Mouse (Mus musculus) midbrain, postnatal 0 days (tissue): ENCODE data around the gene Stx7. TPM values are rescaled to one million over a fixed set of nuclear protein-coding genes. Genes with fewer than 3 reads are reported as not detected.

ENCODE experiments used
- ATAC-seq: fragments of 200-750 bp; cut with Nextera tagmentation; 2 replicates; pipeline ENCODE4 v1.8.0; 2017; ENCODE audit warnings: moderate number of reproducible peaks, mild to moderate bottlenecking, moderate TSS enrichment, moderate library complexity; ENCODE audit not compliant: low FRiP score
- DNase-seq: peaks from one replicate; pipeline ENCODE4 v3.0.0-alpha.2; 2015; ENCODE audit warnings: low spot score
- H3K27ac ChIP-seq: fragments of 300-500 bp; sonication (generic); 2 replicates; pipeline ENCODE4 v1.5.1; 2014; ENCODE audit warnings: low read depth, mild to moderate bottlenecking, low read length, mixed read lengths
- H3K27me3 ChIP-seq: fragments of 300-500 bp; sonication (generic); 2 replicates; pipeline ENCODE4 v1.6.1; 2014; ENCODE audit warnings: low read length, control low read depth, mixed read lengths; ENCODE audit not compliant: insufficient read depth
- H3K36me3 ChIP-seq: fragments of 300-500 bp; sonication (generic); 2 replicates; pipeline ENCODE4 v1.6.1; 2014; ENCODE audit warnings: low read length, control low read depth, mixed read lengths; ENCODE audit not compliant: insufficient read depth
- H3K4me1 ChIP-seq: fragments of 300-500 bp; sonication (generic); 2 replicates; pipeline ENCODE4 v1.6.1; 2014; ENCODE audit warnings: mild to moderate bottlenecking, control low read depth, antibody characterized with exemption, low read length, mixed read lengths; ENCODE audit not compliant: insufficient read depth
- H3K4me2 ChIP-seq: fragments of 300-500 bp; sonication (generic); 2 replicates; pipeline ENCODE4 v1.6.1; 2014; ENCODE audit warnings: low read depth, mild to moderate bottlenecking, low read length, mixed read lengths; ENCODE audit not compliant: poor library complexity, severe bottlenecking
- H3K4me3 ChIP-seq: fragments of 300-500 bp; sonication (generic); 2 replicates; pipeline ENCODE4 v1.5.1; 2014; ENCODE audit warnings: low read depth, mild to moderate bottlenecking, low read length, moderate library complexity
- H3K9ac ChIP-seq: fragments of 300-500 bp; sonication (generic); replicated peaks from 2 replicates; pipeline ENCODE4 v1.6.1; 2014; ENCODE audit warnings: mild to moderate bottlenecking, low read length, moderate library complexity, mixed read lengths; ENCODE audit not compliant: poor library complexity, severe bottlenecking
- H3K9me3 ChIP-seq: fragments of 300-500 bp; sonication (generic); 2 replicates; pipeline ENCODE4 v1.6.1; 2016; ENCODE audit warnings: low read length, control low read depth
- CTCF ChIP-seq: IDR thresholded peaks from 2 replicates; pipeline ENCODE4 v1.5.1; 2016; ENCODE audit warnings: antibody characterized with exemption, mild to moderate bottlenecking
- WGBS: fragments of 180-500 bp; shearing (Covaris S2); extraction: QIAGEN DNeasy Blood & Tissue Kit; methylation state at CpG from one replicate; pipeline ENCODE4 v1.1.7; 2014; 5-methylcytosine and 5-hydroxymethylcytosine counted together
- polyA plus RNA-seq: library from polyadenylated mRNA; unstranded; fragments of >200 nt; fragmentation: Nextera tagmentation; extraction: Ambion mirVana; gene quantifications from 2 replicates; pipeline ENCODE4 v1.2.1, GENCODE M21; 2015
- total RNA-seq: library from RNA; depleted of rRNA; stranded (reverse); fragments of >200 nt; gene quantifications from 2 replicates; pipeline ENCODE4 v1.2.3, GENCODE M21; 2014

The Stx7 gene
- total and polyA plus RNA-seq, 2 experiments from 2014 or later: 144 to 358 TPM

DNA sequence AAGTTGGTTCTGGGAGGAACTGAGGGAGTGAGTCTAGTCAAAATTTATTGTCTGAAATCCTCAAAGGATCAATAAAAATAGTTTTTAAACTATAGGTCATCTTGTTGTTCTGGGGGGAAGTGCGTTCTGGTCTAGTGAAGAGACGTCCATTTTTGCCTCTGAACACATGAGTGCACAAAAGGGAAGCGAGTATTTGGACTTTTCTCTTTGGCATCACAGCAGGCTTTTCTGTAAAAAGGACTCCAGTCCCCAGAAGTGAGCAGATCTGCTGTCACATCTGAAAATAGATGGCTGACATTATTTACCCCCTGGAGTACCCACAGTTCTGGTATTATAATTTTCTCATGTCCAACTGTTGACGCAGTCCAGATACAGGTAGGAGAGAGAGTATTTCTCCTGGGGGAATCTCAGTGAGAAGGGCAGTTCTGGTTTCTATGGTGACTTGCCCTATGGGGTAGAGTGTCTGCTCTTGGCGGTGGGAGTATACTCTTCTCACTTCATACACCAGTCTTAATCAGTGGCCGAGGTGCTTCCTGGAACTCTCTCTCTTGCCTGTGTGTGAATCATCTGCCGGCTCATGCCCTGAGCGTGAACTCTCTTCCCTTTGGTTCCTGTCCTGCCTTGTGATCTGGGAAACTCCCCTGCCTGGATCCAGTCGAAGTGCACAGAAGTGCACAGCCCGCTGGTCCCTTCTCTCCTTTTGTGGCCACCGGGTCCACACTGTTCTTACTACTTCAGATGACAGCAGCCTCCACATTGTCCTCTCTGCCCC lies 15.2 kb downstream of the Stx7 start:
- WGBS: 37% methylated on average over 11 of the region's 11 CpGs
- H3K9ac ChIP-seq: no peak overlapping the region
- H3K27ac ChIP-seq: no peak overlapping the region; the same call in 1 of the 2 replicates
- H3K9me3 ChIP-seq: no peaks in the 10 kb centered on the region
- no peak overlapping the region for H3K4me3 ChIP-seq
- ATAC-seq (no peak), DNase-seq (peak; percentile 5)
- no peak overlapping the region for H3K4me2 ChIP-seq
- no peaks in the 10 kb centered on the region for H3K4me1 ChIP-seq
- no peak for TF ChIP-seq CTCF
- H3K36me3 ChIP-seq: no peaks in the 10 kb centered on the region
- H3K27me3 ChIP-seq: no peaks in the 10 kb centered on the region

- H3K4me1 ChIP-seq: no peaks in the 10 kb centered on the region
- no peak overlapping the region for H3K27ac ChIP-seq
- 62% methylated on average over 6 of the region's 6 CpGs for WGBS
- no peak for TF ChIP-seq CTCF
- DNase-seq (no peak), ATAC-seq (0 out of 2 replicates have a peak, but pooled peaks have one; percentile 11)
- H3K27me3 ChIP-seq: no peaks in the 10 kb centered on the region
- no peak overlapping the region for H3K9ac ChIP-seq
- no peak overlapping the region for H3K4me3 ChIP-seq
- no peak overlapping the region for H3K4me2 ChIP-seq
- no peaks in the 10 kb centered on the region for H3K9me3 ChIP-seq
- H3K36me3 ChIP-seq: no peaks in the 10 kb centered on the region
Observed at GRCm38 (mm10) chr10:24164909-24165304, 15.8 kb downstream of the Stx7 start.

GRCm38 (mm10) chr10:24165526-24166055 lies 16.5 kb downstream of the Stx7 start:
- no peak overlapping the region for H3K9ac ChIP-seq
- 41% methylated on average over 1 of the region's 1 CpGs for WGBS
- no peaks in the 10 kb centered on the region for H3K36me3 ChIP-seq
- H3K4me3 ChIP-seq: no peak overlapping the region
- no peaks in the 10 kb centered on the region for H3K9me3 ChIP-seq
- no peak overlapping the region for H3K4me2 ChIP-seq
- DNase-seq (no peak), ATAC-seq (no peak)
- no peaks in the 10 kb centered on the region for H3K27me3 ChIP-seq
- no peaks in the 10 kb centered on the region for H3K4me1 ChIP-seq
- H3K27ac ChIP-seq: no peak overlapping the region
- TF ChIP-seq CTCF: no peak

DNA sequence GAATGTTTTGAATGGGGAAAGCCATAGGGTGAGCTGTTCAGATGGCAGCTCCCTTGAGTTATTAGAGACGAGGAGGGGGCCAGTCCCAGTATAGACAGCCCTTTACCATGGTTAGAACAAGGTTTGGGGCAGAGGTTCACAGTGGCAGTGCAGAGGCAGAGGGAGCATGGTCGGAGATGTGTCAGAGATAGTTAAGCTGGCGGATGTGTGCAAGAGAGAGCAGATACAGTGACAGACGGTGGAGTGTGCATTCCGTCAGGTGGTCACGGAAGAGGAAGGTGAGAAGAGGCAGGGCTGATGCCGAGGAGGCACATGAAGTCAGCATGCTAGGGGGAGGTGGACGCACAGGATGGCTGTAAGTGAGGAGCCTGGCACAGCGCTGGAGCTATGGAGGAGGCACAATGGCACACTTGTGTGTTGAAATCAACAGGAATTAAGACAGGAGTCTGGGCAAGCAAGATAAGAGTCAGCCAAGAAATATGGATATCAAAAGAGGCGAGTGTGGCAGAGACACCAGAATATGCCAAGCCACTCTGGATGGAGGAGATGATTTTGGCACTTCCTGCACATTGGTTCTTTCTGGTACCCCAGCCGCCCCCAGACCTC lies 19.0 kb downstream of the Stx7 start:
- no peak overlapping the region for H3K9ac ChIP-seq
- H3K4me2 ChIP-seq: no peak overlapping the region
- no peaks in the 10 kb centered on the region for H3K27me3 ChIP-seq
- no peak overlapping the region for H3K4me3 ChIP-seq
- H3K36me3 ChIP-seq: no peaks in the 10 kb centered on the region
- no peaks in the 10 kb centered on the region for H3K4me1 ChIP-seq
- no peaks in the 10 kb centered on the region for H3K9me3 ChIP-seq
- ATAC-seq (no peak; the same call in 1 of the 2 replicates), DNase-seq (no peak)
- WGBS: 91% methylated on average over 11 of the region's 11 CpGs
- no peak overlapping the region for H3K27ac ChIP-seq
- TF ChIP-seq CTCF: no peak

- Histone ChIP-seq H3K9me3 (no peaks in the 10 kb centered on the region), H3K36me3 (no peaks in the 10 kb centered on the region), H3K4me2 (no peak overlapping the region), H3K9ac (no peak overlapping the region), H3K4me3 (no peak overlapping the region), H3K27me3 (no peaks in the 10 kb centered on the region), H3K27ac (no peak overlapping the region), H3K4me1 (no peaks in the 10 kb centered on the region)
- ATAC-seq: no peak
- TF ChIP-seq CTCF: no peak
- 96% methylated on average over 1 of the region's 1 CpGs for WGBS
- no peak for DNase-seq
Observed at GRCm38 (mm10) chr10:24168854-24169253, 19.8 kb downstream of the Stx7 start.

GRCm38 (mm10) chr10:24171906-24172459 lies 22.9 kb downstream of the Stx7 start:
- TF ChIP-seq CTCF: no peak
- Histone ChIP-seq H3K4me2 (no peak overlapping the region), H3K36me3 (no peaks in the 10 kb centered on the region), H3K9ac (no peak overlapping the region), H3K27me3 (no peaks in the 10 kb centered on the region), H3K9me3 (no peaks in the 10 kb centered on the region), H3K4me1 (no peaks in the 10 kb centered on the region), H3K27ac (no peak overlapping the region), H3K4me3 (no peak overlapping the region)
- WGBS: 86% methylated on average over 4 of the region's 4 CpGs
- ATAC-seq: no peak
- no peak for DNase-seq
